Mouse (Mus musculus) intestine, embryonic 14.5 days (tissue): Measurements from ENCODE around the gene Phlpp1. TPM values are rescaled to one million over a fixed set of nuclear protein-coding genes. Genes with fewer than 3 reads are reported as not detected.

Experiments used
- ATAC-seq: fragments of 200-750 bp; cut with Nextera tagmentation; replicated peaks from 2 replicates; pipeline ENCODE4 v1.8.0; 2017; ENCODE audit warnings: low read depth, moderate number of reproducible peaks, moderate TSS enrichment, moderate library complexity; ENCODE audit not compliant: low FRiP score, low TSS enrichment
- DNase-seq: peaks from one replicate; pipeline ENCODE4 v3.0.0-alpha.2; 2018; ENCODE audit warnings: low spot score
- H3K27ac ChIP-seq: fragments of 300-500 bp; sonication (generic); 2 replicates; pipeline ENCODE4 v1.5.1; 2014; ENCODE audit warnings: low read depth, mild to moderate bottlenecking, control low read depth
- H3K27me3 ChIP-seq: fragments of 300-500 bp; sonication (generic); replicated peaks from 2 replicates; pipeline ENCODE4 v1.6.1; 2014; ENCODE audit warnings: low read length, control low read depth; ENCODE audit not compliant: control insufficient read depth, insufficient read depth
- H3K36me3 ChIP-seq: fragments of 300-500 bp; sonication (generic); 2 replicates; pipeline ENCODE4 v1.6.1; 2014; ENCODE audit warnings: low read length, control low read depth; ENCODE audit not compliant: control insufficient read depth, insufficient read depth
- H3K4me1 ChIP-seq: fragments of 300-500 bp; sonication (generic); replicated peaks from 2 replicates; pipeline ENCODE4 v1.6.1; 2014; ENCODE audit warnings: low read length, control low read depth, mixed read lengths; ENCODE audit not compliant: control insufficient read depth, insufficient read depth
- H3K4me2 ChIP-seq: fragments of 300-500 bp; sonication (generic); 2 replicates; pipeline ENCODE4 v1.6.1; 2014; ENCODE audit warnings: low read length
- H3K4me3 ChIP-seq: fragments of 300-500 bp; sonication (generic); 2 replicates; pipeline ENCODE4 v1.5.1; 2014; ENCODE audit warnings: low read depth, low read length, control low read depth, mixed read lengths
- H3K9ac ChIP-seq: fragments of 300-500 bp; sonication (generic); 2 replicates; pipeline ENCODE4 v1.6.1; 2014; ENCODE audit warnings: mild to moderate bottlenecking, low read length
- H3K9me3 ChIP-seq: fragments of 300-500 bp; sonication (generic); 2 replicates; pipeline ENCODE4 v1.6.1; 2016; ENCODE audit warnings: low read length, control low read depth; ENCODE audit not compliant: control insufficient read depth
- WGBS: fragments of 180-500 bp; shearing (Covaris S2); extraction: QIAGEN DNeasy Blood & Tissue Kit; methylation state at CpG from one replicate; pipeline ENCODE4 v1.1.7; 2014; 5-methylcytosine and 5-hydroxymethylcytosine counted together
- polyA plus RNA-seq: library from polyadenylated mRNA; unstranded; fragments of >200 nt; fragmentation: Nextera tagmentation; extraction: Ambion mirVana; gene quantifications from 2 replicates; pipeline ENCODE4 v1.2.1, GENCODE M21; 2014

The Phlpp1 gene
- polyA plus RNA-seq, 1 experiment from 2014 or later, result 6.5 TPM

DNA sequence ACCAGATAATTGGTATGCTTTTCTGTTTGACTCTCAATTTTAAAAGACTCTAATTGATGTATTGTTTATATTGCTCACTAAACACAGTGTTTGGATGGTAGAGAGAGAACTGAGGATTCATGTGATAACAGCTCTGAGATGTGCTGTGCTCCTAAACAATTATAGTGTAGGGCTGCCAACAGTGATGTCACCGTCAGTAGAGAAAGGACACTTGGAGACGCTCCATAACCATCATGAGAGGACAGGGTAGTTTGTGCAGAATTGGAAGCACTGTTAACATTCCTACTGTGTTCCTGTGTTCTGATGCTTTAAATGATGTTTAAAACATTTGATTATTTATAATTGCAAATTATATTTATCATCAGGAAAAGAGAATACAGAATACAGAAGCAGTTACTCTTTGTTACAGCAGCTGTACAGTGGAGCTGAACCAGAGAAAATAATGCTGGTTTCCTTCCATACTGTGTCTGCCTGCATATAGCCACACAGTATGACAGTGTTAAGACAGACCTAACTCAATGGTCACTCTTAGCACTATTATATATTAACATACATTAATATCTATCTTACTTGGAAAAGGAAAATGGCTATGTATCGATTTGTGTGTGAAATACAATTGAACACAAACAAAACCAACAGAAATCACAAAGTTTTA, 60.4 kb downstream of the Phlpp1 start:
- Histone ChIP-seq H3K4me3 (no peak overlapping the region), H3K27me3 (no peaks in the 10 kb centered on the region), H3K9ac (no peak overlapping the region), H3K4me2 (no peak overlapping the region), H3K4me1 (no peaks in the 10 kb centered on the region), H3K27ac (no peak overlapping the region), H3K9me3 (no peaks in the 10 kb centered on the region), H3K36me3 (no peaks in the 10 kb centered on the region)
- no peak for ATAC-seq
- 65% methylated on average over 3 of the region's 3 CpGs for WGBS
- no peak for DNase-seq

GRCm38 (mm10) chr1:106232460-106232850, 60.9 kb downstream of the Phlpp1 start:
- no peaks in the 10 kb centered on the region for H3K27me3 ChIP-seq
- 88% methylated on average over 4 of the region's 4 CpGs for WGBS
- ATAC-seq (no peak), DNase-seq (no peak)
- H3K9ac ChIP-seq, result no peak overlapping the region
- H3K4me1 ChIP-seq, result no peaks in the 10 kb centered on the region
- H3K9me3 ChIP-seq, result no peaks in the 10 kb centered on the region
- no peak overlapping the region for H3K4me2 ChIP-seq
- no peak overlapping the region for H3K27ac ChIP-seq
- no peaks in the 10 kb centered on the region for H3K36me3 ChIP-seq
- no peak overlapping the region for H3K4me3 ChIP-seq

- Histone ChIP-seq H3K9ac (no peak overlapping the region), H3K36me3 (no peaks in the 10 kb centered on the region), H3K9me3 (no peaks in the 10 kb centered on the region), H3K27me3 (no peaks in the 10 kb centered on the region), H3K4me1 (peaks cover 6% of the 10 kb centered on the region; the same call in 1 of the 2 replicates), H3K4me2 (no peak overlapping the region), H3K27ac (no peak overlapping the region), H3K4me3 (no peak overlapping the region)
- DNase-seq (no peak), ATAC-seq (no peak)
These were observed 65.4 kb downstream of the Phlpp1 start for GRCm38 (mm10) chr1:106236986-106237385.

DNA sequence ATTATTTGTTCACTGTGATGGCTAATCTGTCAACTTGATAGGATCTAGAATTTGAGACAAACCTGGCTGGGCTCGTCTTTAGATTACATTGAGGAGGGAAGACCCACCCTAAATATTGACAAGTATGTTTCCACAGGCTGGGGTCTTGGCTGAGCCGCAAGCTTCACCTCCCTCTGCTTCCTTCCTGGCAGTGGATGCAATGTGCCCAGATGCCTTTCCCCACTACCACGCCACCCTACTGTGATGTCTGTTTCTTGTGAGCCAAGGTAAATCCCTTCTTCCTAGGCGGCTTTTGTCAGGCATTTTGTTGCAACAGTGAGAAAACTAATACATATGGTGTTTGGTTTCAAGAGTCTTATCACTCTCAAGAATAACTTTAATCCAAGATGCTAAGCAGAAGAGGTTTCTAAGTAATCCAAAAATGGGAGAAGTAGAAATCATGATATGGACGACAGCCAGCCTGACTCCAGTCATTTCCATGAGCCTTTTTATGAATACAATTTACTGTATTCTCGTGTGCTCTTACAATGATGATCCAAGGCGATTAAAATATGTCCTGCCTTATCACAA, 68.6 kb downstream of the Phlpp1 start:
- WGBS, result 60% methylated on average over 7 of the region's 7 CpGs
- Histone ChIP-seq H3K9me3 (no peaks in the 10 kb centered on the region), H3K27ac (no peak overlapping the region), H3K36me3 (no peaks in the 10 kb centered on the region), H3K27me3 (no peaks in the 10 kb centered on the region), H3K9ac (no peak overlapping the region), H3K4me2 (no peak overlapping the region), H3K4me3 (no peak overlapping the region), H3K4me1 (peaks cover 6% of the 10 kb centered on the region; the same call in 1 of the 2 replicates)
- no peak for ATAC-seq
- DNase-seq, result no peak

GRCm38 (mm10) chr1:106241059-106241458, 69.5 kb downstream of the Phlpp1 start:
- H3K27ac ChIP-seq, result no peak overlapping the region
- no peak overlapping the region for H3K9ac ChIP-seq
- DNase-seq, result no peak
- no peak overlapping the region for H3K4me2 ChIP-seq
- no peaks in the 10 kb centered on the region for H3K9me3 ChIP-seq
- no peak for ATAC-seq
- no peaks in the 10 kb centered on the region for H3K36me3 ChIP-seq
- H3K4me3 ChIP-seq, result no peak overlapping the region
- peaks cover 6% of the 10 kb centered on the region; the same call in 1 of the 2 replicates for H3K4me1 ChIP-seq
- 86% methylated on average over 1 of the region's 1 CpGs for WGBS
- no peaks in the 10 kb centered on the region for H3K27me3 ChIP-seq

DNA sequence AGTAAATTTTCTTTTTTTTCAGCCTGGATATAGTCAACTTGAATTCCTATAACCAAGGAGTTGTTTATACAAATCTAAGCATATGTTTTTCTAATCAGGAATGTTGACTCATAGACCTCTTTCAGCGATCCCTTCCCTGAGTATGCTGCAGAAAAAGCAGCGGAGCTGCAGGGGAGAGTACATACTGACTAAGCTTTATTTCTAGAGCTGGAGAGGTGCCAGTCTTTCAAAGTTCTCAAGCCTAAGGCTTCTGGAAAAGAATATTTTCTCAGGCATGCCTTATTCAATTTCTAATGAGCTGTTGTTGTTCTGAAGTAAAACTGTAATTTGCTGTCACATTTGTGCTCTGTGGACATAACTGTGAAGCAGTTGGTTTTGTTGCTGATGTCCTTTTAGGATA, 70.6 kb downstream of the Phlpp1 start:
- no peaks in the 10 kb centered on the region for H3K9me3 ChIP-seq
- no peak overlapping the region for H3K4me2 ChIP-seq
- no peak overlapping the region for H3K27ac ChIP-seq
- peaks cover 6% of the 10 kb centered on the region; the same call in 1 of the 2 replicates for H3K4me1 ChIP-seq
- WGBS, result 23% methylated on average over 2 of the region's 2 CpGs
- no peak overlapping the region for H3K4me3 ChIP-seq
- H3K9ac ChIP-seq, result no peak overlapping the region
- no peaks in the 10 kb centered on the region for H3K36me3 ChIP-seq
- no peak for ATAC-seq
- H3K27me3 ChIP-seq, result no peaks in the 10 kb centered on the region
- DNase-seq, result no peak

- H3K27ac ChIP-seq, result no peak overlapping the region
- H3K4me3 ChIP-seq, result no peak overlapping the region
- no peak for ATAC-seq
- no peaks in the 10 kb centered on the region for H3K36me3 ChIP-seq
- no peak for DNase-seq
- H3K4me1 ChIP-seq, result peaks cover 6% of the 10 kb centered on the region; the same call in 1 of the 2 replicates
- WGBS, result 86% methylated on average over 1 of the region's 1 CpGs
- no peak overlapping the region for H3K9ac ChIP-seq
- H3K4me2 ChIP-seq, result no peak overlapping the region
- no peaks in the 10 kb centered on the region for H3K9me3 ChIP-seq
- no peaks in the 10 kb centered on the region for H3K27me3 ChIP-seq
These were observed 71.8 kb downstream of the Phlpp1 start for GRCm38 (mm10) chr1:106243371-106243770.

DNA sequence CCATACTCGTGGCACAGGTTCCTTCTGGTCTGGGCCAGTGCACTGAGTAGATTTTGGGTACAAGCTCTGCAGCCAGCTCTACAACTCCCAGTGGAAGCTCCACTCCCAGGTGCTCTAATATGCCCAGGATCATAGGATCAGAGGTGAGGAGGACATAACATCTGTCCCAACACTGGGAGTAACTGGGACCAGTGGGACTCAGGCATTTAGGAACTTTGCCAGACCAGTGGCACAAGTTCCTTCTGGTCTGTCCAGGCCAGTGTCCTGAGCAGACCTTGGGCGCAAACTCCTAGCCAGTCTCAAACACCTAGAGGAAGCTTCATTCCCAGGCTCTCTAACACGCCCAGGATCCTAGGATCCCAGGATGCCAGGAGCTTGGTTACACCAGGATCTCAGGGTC, 72.7 kb downstream of the Phlpp1 start:
- Histone ChIP-seq H3K27ac (no peak overlapping the region), H3K4me3 (no peak overlapping the region), H3K9ac (no peak overlapping the region), H3K27me3 (no peaks in the 10 kb centered on the region), H3K36me3 (no peaks in the 10 kb centered on the region), H3K9me3 (no peaks in the 10 kb centered on the region), H3K4me1 (peaks cover 6% of the 10 kb centered on the region; the same call in 1 of the 2 replicates), H3K4me2 (no peak overlapping the region)
- 90% methylated on average over 3 of the region's 3 CpGs for WGBS
- ATAC-seq (no peak), DNase-seq (no peak)

GRCm38 (mm10) chr1:106254047-106254446, 82.5 kb downstream of the Phlpp1 start:
- ATAC-seq, result no peak

More at GRCm38 (mm10) chr1:106254047-106254446, 82.5 kb downstream of the Phlpp1 start:
- no peaks in the 10 kb centered on the region for H3K27me3 ChIP-seq
- DNase-seq, result no peak
- no peaks in the 10 kb centered on the region for H3K36me3 ChIP-seq
- no peak overlapping the region for H3K27ac ChIP-seq
- no peak overlapping the region for H3K9ac ChIP-seq
- no peaks in the 10 kb centered on the region for H3K4me1 ChIP-seq
- WGBS, result 88% methylated on average over 1 of the region's 1 CpGs
- H3K4me2 ChIP-seq, result no peak overlapping the region
- no peaks in the 10 kb centered on the region for H3K9me3 ChIP-seq
- H3K4me3 ChIP-seq, result no peak overlapping the region
